Mouse (Mus musculus) olfactory bulb, adult 2 months (tissue): ENCODE measurements around the gene Fut1. TPM values are rescaled to one million over a fixed set of nuclear protein-coding genes. Genes with fewer than 3 reads are reported as not detected.

ENCODE experiments used
- H3K27ac ChIP-seq: fragments of 200-500 bp; 2 replicates; pipeline ENCODE4 v1.5.1; 2012; ENCODE audit warnings: low read depth, low read length; ENCODE audit not compliant: insufficient read depth
- H3K4me1 ChIP-seq: fragments of 200-500 bp; 2 replicates; pipeline ENCODE4 v1.6.1; 2012; ENCODE audit warnings: low read length; ENCODE audit not compliant: control insufficient read depth, insufficient read depth
- H3K4me3 ChIP-seq: fragments of 200-500 bp; 2 replicates; pipeline ENCODE4 v1.5.1; 2012; ENCODE audit warnings: mild to moderate bottlenecking, low read depth, low read length, moderate library complexity; ENCODE audit not compliant: insufficient read depth
- CTCF ChIP-seq: fragments of 200-500 bp; IDR thresholded peaks from 2 replicates; pipeline ENCODE4 v1.5.1; 2012; ENCODE audit warnings: low read depth, mild to moderate bottlenecking, low read length, moderate library complexity; ENCODE audit not compliant: insufficient read depth
- POLR2A ChIP-seq: fragments of 200-500 bp; IDR thresholded peaks from 2 replicates; pipeline ENCODE4 v1.6.1; 2012; ENCODE audit warnings: mild to moderate bottlenecking, low read depth, low read length, moderate library complexity; ENCODE audit not compliant: insufficient read depth
- WGBS: fragments of 180-500 bp; shearing (Covaris S2); methylation state at CpG from one replicate; pipeline ENCODE4 v1.1.7; 2018; 5-methylcytosine and 5-hydroxymethylcytosine counted together
- polyA plus RNA-seq: library from polyadenylated mRNA; stranded (reverse); fragments of >200 nt; gene quantifications from 2 replicates; pipeline ENCODE4 v1.2.4, GENCODE M21; 2012; ENCODE audit warnings: low replicate concordance; ENCODE audit not compliant: missing spikeins, insufficient read depth, insufficient read length

The Fut1 gene
- polyA plus RNA-seq, 1 experiment, result not detected

- TF ChIP-seq CTCF (no peak), POLR2A (no peak)
- H3K4me1 ChIP-seq, result peaks cover 13% of the 10 kb centered on the region
- no peak overlapping the region for H3K4me3 ChIP-seq
- H3K27ac ChIP-seq, result no peak overlapping the region
- 77% methylated on average over 15 of the region's 15 CpGs for WGBS
These were observed 18.9 kb downstream of the Fut1 start for GRCm38 (mm10) chr7:45635711-45636688.

- Histone ChIP-seq H3K4me1 (peaks cover 14% of the 10 kb centered on the region), H3K27ac (no peak overlapping the region), H3K4me3 (no peak overlapping the region)
- 97% methylated on average over 6 of the region's 6 CpGs for WGBS
- TF ChIP-seq CTCF (no peak), POLR2A (no peak)
These were observed 20.6 kb downstream of the Fut1 start for GRCm38 (mm10) chr7:45637710-45638109.

- Histone ChIP-seq H3K27ac (no peak overlapping the region), H3K4me3 (peak overlapping the region; percentile 22), H3K4me1 (peaks cover 19% of the 10 kb centered on the region)
- 18% methylated on average over 29 of the region's 29 CpGs for WGBS
- peak; percentile 56 for TF ChIP-seq POLR2A
- TF ChIP-seq CTCF, result no peak
These were observed 21.7 kb downstream of the Fut1 start for GRCm38 (mm10) chr7:45638623-45639401.

- no peak within 1 kb of the TSS for H3K27ac ChIP-seq
These were observed 22.5 kb downstream of the Fut1 start, which contains the start of gene Mamstr for GRCm38 (mm10) chr7:45639561-45640027. Gene Mamstr (plus strand): TSS chr7:45639977.

GRCm38 (mm10) chr7:45640191-45640957, 23.3 kb downstream of the Fut1 start:
- TF ChIP-seq CTCF (no peak), POLR2A (no peak)
- no peak overlapping the region for H3K27ac ChIP-seq
- WGBS, result 81% methylated on average over 19 of the region's 19 CpGs
- H3K4me3 ChIP-seq, result no peak overlapping the region
- H3K4me1 ChIP-seq, result peaks cover 31% of the 10 kb centered on the region

More at GRCm38 (mm10) chr7:45639561-45640027, 22.5 kb downstream of the Fut1 start, which contains the start of gene Mamstr:
- WGBS, result 45% methylated on average over 19 of the region's 19 CpGs
- H3K4me1 ChIP-seq, result peaks cover 26% of the 10 kb centered on the region
- no peak within 1 kb of the TSS for H3K4me3 ChIP-seq
- no peak for TF ChIP-seq CTCF
- no peak for TF ChIP-seq POLR2A

GRCm38 (mm10) chr7:45641391-45642040, 24.4 kb downstream of the Fut1 start:
- no peak for TF ChIP-seq CTCF
- TF ChIP-seq POLR2A, result no peak
- WGBS, result 45% methylated on average over 17 of the region's 17 CpGs
- Histone ChIP-seq H3K4me1 (peaks cover 31% of the 10 kb centered on the region), H3K27ac (no peak overlapping the region), H3K4me3 (no peak overlapping the region)

- H3K27ac ChIP-seq, result no peak overlapping the region
- TF ChIP-seq POLR2A (no peak), CTCF (no peak)
- H3K4me3 ChIP-seq, result no peak overlapping the region
- H3K4me1 ChIP-seq, result peaks cover 31% of the 10 kb centered on the region
- 78% methylated on average over 5 of the region's 5 CpGs for WGBS
These were observed 25.0 kb downstream of the Fut1 start for GRCm38 (mm10) chr7:45642083-45642482.
